Mouse (Mus musculus) liver, embryonic 16.5 days (tissue): Measurements from ENCODE around the gene Supt6. TPM values are rescaled to one million over a fixed set of nuclear protein-coding genes. Genes with fewer than 3 reads are reported as not detected.

Experiments used
- ATAC-seq: fragments of 200-750 bp; cut with Nextera tagmentation; 2 replicates; pipeline ENCODE4 v1.8.0; 2017; ENCODE audit warnings: low read depth, mild to moderate bottlenecking, moderate number of reproducible peaks, moderate library complexity
- H3K27ac ChIP-seq: fragments of 300-500 bp; sonication (generic); 2 replicates; pipeline ENCODE4 v1.5.1; 2014; ENCODE audit warnings: mild to moderate bottlenecking, low read length
- H3K27me3 ChIP-seq: fragments of 300-500 bp; sonication (generic); 2 replicates; pipeline ENCODE4 v1.6.1; 2014; ENCODE audit warnings: low read depth, low read length, mixed read lengths; ENCODE audit not compliant: control insufficient read depth, insufficient read depth
- H3K36me3 ChIP-seq: fragments of 300-500 bp; sonication (generic); 2 replicates; pipeline ENCODE4 v1.6.1; 2014; ENCODE audit warnings: mild to moderate bottlenecking; ENCODE audit not compliant: control insufficient read depth, insufficient read depth
- H3K4me1 ChIP-seq: fragments of 300-500 bp; sonication (generic); 2 replicates; pipeline ENCODE4 v1.6.1; 2014; ENCODE audit warnings: low read depth, low read length, mixed read lengths; ENCODE audit not compliant: control insufficient read depth
- H3K4me2 ChIP-seq: fragments of 300-500 bp; sonication (generic); 2 replicates; pipeline ENCODE4 v1.6.1; 2014; ENCODE audit warnings: low read depth, low read length, mixed read lengths
- H3K4me3 ChIP-seq: fragments of 300-500 bp; sonication (generic); 2 replicates; pipeline ENCODE4 v1.5.1; 2014; ENCODE audit warnings: low read depth, mild to moderate bottlenecking, low read length
- H3K9ac ChIP-seq: fragments of 300-500 bp; sonication (generic); 2 replicates; pipeline ENCODE4 v1.6.1; 2014; ENCODE audit warnings: low read depth, low read length
- H3K9me3 ChIP-seq: fragments of 300-500 bp; sonication (generic); replicated peaks from 2 replicates; pipeline ENCODE4 v1.6.1; 2016; ENCODE audit warnings: low read length; ENCODE audit not compliant: control insufficient read depth
- WGBS: fragments of 180-500 bp; shearing (Covaris S2); extraction: QIAGEN DNeasy Blood & Tissue Kit; methylation state at CpG from one replicate; pipeline ENCODE4 v1.1.7; 2014; ENCODE audit not compliant: insufficient replicate concordance; 5-methylcytosine and 5-hydroxymethylcytosine counted together
- polyA plus RNA-seq: library from polyadenylated mRNA; unstranded; fragments of >200 nt; fragmentation: Nextera tagmentation; extraction: Ambion mirVana; gene quantifications from 2 replicates; pipeline ENCODE4 v1.2.1, GENCODE M21; 2015

Gene Supt6
- polyA plus RNA-seq, 1 experiment from 2014 or later, result 10.3 TPM

DNA sequence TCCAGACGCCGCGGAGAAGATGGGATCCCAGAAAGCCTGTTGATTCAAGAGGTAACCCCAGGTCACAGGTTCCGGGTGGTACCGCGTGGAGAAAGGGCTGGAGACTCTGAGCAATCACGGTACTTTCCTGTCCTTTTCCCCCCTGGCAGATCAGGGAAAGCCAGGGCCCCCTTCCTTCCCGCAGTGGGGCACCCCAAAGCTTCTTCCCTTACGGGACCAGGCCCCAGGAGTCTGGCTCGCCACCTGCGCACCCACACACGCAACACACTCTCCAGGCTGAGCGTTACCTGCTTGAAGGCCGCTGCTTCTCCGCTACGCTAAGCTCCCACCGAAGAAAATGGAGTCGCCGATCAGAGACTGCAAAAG is 543 bp downstream of the Supt6 start:
- Histone ChIP-seq H3K36me3 (no peaks in the 10 kb centered on the region), H3K4me3 (peak overlapping the region; percentile 92), H3K4me2 (peak overlapping the region; percentile 64), H3K9me3 (no peaks in the 10 kb centered on the region), H3K27me3 (no peaks in the 10 kb centered on the region), H3K4me1 (peaks cover 25% of the 10 kb centered on the region), H3K27ac (peak overlapping the region; percentile 98), H3K9ac (peak overlapping the region; percentile 90)
- 0% methylated on average over 19 of the region's 19 CpGs for WGBS
- peak; percentile 17 for ATAC-seq

- H3K36me3 ChIP-seq, result peaks cover 7% of the 10 kb centered on the region
- WGBS, result 85% methylated on average over 9 of the region's 9 CpGs
- no peak for ATAC-seq
- no peak overlapping the region for H3K4me3 ChIP-seq
- H3K27me3 ChIP-seq, result no peaks in the 10 kb centered on the region
- no peak overlapping the region for H3K4me2 ChIP-seq
- peaks cover 11% of the 10 kb centered on the region for H3K4me1 ChIP-seq
- H3K9me3 ChIP-seq, result no peaks in the 10 kb centered on the region
- H3K27ac ChIP-seq, result no peak overlapping the region
- no peak overlapping the region for H3K9ac ChIP-seq
Observed at GRCm38 (mm10) chr11:78240193-78240857, 5.5 kb downstream of the Supt6 start.

GRCm38 (mm10) chr11:78231518-78231917 is 14.3 kb downstream of the Supt6 start:
- Histone ChIP-seq H3K36me3 (peaks cover 52% of the 10 kb centered on the region), H3K4me2 (no peak overlapping the region), H3K4me1 (no peaks in the 10 kb centered on the region; the same call in 1 of the 2 replicates), H3K27me3 (no peaks in the 10 kb centered on the region), H3K9ac (no peak overlapping the region), H3K27ac (no peak overlapping the region), H3K4me3 (no peak overlapping the region), H3K9me3 (no peaks in the 10 kb centered on the region)
- 59% methylated on average over 6 of the region's 6 CpGs for WGBS
- ATAC-seq, result no peak

DNA sequence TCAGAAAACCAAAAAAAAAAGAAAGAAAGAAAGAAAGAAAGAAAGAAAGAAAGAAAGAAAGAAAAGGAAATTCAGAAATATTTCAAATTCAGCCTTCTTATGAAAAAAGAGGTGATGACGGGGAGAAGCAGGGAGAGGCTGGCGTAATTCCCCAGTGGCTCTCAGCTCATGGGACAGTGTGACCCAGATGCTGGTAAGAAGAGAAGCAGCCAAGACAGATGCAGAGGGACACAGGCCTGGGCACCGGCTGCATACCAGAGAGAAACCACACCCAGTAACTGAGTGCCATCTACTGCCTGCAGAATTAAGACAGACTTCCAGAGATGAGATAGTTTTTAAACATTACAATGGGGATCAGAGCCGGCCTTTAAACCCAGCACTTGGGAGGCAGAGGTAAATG is 22.2 kb downstream of the Supt6 start:
- H3K4me2 ChIP-seq, result no peak overlapping the region
- no peaks in the 10 kb centered on the region for H3K27me3 ChIP-seq
- no peaks in the 10 kb centered on the region for H3K9me3 ChIP-seq
- H3K4me1 ChIP-seq, result no peaks in the 10 kb centered on the region
- no peak overlapping the region for H3K4me3 ChIP-seq
- no peak for ATAC-seq
- H3K36me3 ChIP-seq, result peaks cover 64% of the 10 kb centered on the region
- 89% methylated on average over 4 of the region's 4 CpGs for WGBS
- H3K9ac ChIP-seq, result no peak overlapping the region
- no peak overlapping the region for H3K27ac ChIP-seq

- no peak overlapping the region for H3K9ac ChIP-seq
- no peak overlapping the region for H3K4me3 ChIP-seq
- H3K4me1 ChIP-seq, result no peaks in the 10 kb centered on the region
- no peaks in the 10 kb centered on the region for H3K27me3 ChIP-seq
- no peak overlapping the region for H3K27ac ChIP-seq
- WGBS, result 86% methylated on average over 11 of the region's 11 CpGs
- ATAC-seq, result no peak
- no peaks in the 10 kb centered on the region for H3K9me3 ChIP-seq
- no peak overlapping the region for H3K4me2 ChIP-seq
- H3K36me3 ChIP-seq, result peaks cover 82% of the 10 kb centered on the region
Observed at GRCm38 (mm10) chr11:78215709-78216317, 30.0 kb downstream of the Supt6 start.

- Histone ChIP-seq H3K27ac (no peak overlapping the region), H3K9ac (no peak overlapping the region), H3K4me3 (no peak overlapping the region), H3K27me3 (no peaks in the 10 kb centered on the region), H3K36me3 (peaks cover 80% of the 10 kb centered on the region), H3K4me2 (no peak overlapping the region), H3K4me1 (no peaks in the 10 kb centered on the region), H3K9me3 (no peaks in the 10 kb centered on the region)
- no peak for ATAC-seq
- WGBS, result 62% methylated on average over 14 of the region's 14 CpGs
Observed at GRCm38 (mm10) chr11:78213086-78213817, 32.5 kb downstream of the Supt6 start.

- WGBS, result 82% methylated on average over 5 of the region's 5 CpGs
- Histone ChIP-seq H3K4me2 (no peak overlapping the region), H3K9me3 (no peaks in the 10 kb centered on the region), H3K36me3 (peaks cover 80% of the 10 kb centered on the region), H3K9ac (no peak overlapping the region), H3K4me1 (no peaks in the 10 kb centered on the region), H3K27ac (no peak overlapping the region), H3K27me3 (no peaks in the 10 kb centered on the region), H3K4me3 (no peak overlapping the region)
- no peak for ATAC-seq
Observed at GRCm38 (mm10) chr11:78211513-78211912, 34.3 kb downstream of the Supt6 start.

DNA sequence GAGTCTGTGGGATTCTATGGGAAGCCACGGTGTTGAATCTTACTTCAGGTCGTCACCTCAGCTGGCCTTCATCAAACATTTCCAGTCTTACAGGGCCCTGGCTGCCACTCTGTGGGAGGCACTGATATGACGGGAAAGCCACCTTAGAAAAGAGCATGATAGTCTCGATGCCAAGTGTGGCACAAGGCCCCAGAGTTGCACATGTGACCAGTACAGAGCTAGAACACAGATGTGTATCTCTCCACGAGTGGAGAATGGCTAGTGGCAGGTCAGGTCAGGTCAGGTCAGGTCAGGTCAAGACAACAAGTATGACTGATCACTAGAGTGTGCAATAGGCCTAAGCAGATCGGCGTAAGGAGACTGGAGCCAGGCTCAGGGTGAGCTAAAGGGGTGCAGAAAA is 35.2 kb downstream of the Supt6 start:
- H3K9me3 ChIP-seq, result no peaks in the 10 kb centered on the region
- 75% methylated on average over 7 of the region's 7 CpGs for WGBS
- H3K4me1 ChIP-seq, result no peaks in the 10 kb centered on the region
- H3K9ac ChIP-seq, result no peak overlapping the region
- no peak overlapping the region for H3K27ac ChIP-seq
- H3K4me2 ChIP-seq, result no peak overlapping the region
- ATAC-seq, result no peak
- H3K4me3 ChIP-seq, result no peak overlapping the region
- no peaks in the 10 kb centered on the region for H3K27me3 ChIP-seq
- H3K36me3 ChIP-seq, result peaks cover 73% of the 10 kb centered on the region

- Histone ChIP-seq H3K27me3 (no peaks in the 10 kb centered on the region), H3K9me3 (no peaks in the 10 kb centered on the region), H3K4me1 (no peaks in the 10 kb centered on the region), H3K36me3 (peaks cover 66% of the 10 kb centered on the region), H3K4me2 (no peak overlapping the region), H3K4me3 (no peak overlapping the region), H3K27ac (no peak overlapping the region), H3K9ac (no peak overlapping the region)
- WGBS, result 76% methylated on average over 6 of the region's 6 CpGs
- no peak for ATAC-seq
Observed at GRCm38 (mm10) chr11:78209886-78210285, 35.9 kb downstream of the Supt6 start.
